Mouse (Mus musculus): ENCODE measurements around the gene Slc37a1.

Gene Slc37a1

DNA sequence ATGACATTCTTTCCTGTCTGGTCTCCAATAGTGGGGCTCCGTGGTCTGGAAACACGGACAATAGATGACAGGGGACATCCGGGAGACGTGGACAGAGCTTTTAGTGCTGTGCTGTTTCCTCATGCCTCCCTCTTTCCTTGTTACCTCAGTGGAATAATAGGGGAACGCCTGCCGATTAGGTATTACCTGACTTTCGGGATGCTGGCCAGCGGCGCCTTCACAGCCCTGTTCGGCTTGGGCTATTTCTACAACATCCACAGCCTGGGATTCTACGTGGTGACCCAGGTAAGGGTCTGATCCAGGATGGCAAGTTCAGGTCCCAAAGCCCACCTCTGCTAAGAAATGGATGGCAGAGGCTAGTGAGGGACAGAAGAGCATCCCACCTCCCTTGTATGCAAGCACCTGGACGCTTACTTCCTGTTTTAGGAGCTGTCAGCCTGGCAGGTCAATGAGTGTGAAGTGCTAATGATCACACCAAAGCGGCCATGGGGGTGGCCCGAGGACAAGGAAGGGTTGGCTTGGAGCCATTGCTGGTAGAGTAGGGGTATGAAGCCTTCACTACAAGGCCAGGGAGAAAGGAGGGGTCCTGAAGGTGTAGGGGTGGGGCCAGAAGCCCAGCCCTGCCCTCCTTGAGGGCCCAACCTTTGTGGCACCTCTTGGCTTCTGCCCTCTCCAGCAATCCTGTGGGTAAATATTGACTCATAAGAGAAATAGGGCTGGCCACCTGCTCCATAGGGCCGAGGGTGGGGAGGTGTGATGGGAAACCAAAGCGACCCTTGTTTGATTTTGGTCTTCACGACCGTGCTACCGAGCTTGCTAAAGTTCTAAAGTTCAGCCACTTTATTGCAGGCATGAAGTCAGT lies 32.5 kb downstream of the Slc37a1 start:
- DNase-seq (ENCODE audit: low spot score) = no peak

DNA sequence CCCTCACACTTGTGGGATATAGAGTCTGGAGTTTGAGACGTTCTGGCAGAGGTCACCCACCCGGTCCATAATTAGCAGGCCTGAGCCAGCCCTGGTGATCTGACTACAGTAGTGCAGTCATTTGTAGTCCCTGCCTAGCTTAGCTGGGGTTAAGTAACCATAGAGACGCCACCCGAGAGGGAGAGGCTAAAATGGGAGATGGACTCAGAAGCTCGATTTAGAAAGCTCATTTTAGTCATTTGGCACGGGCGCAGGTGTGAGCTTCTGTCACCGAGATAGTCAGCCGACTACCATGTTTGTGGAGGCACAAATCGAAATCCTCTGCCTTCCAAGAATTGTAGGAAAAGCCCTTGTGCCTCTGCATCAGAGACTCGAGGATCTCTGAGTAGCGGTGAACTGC lies 34.8 kb downstream of the Slc37a1 start:
- no peak for DNase-seq (ENCODE audit: low spot score)

DNA sequence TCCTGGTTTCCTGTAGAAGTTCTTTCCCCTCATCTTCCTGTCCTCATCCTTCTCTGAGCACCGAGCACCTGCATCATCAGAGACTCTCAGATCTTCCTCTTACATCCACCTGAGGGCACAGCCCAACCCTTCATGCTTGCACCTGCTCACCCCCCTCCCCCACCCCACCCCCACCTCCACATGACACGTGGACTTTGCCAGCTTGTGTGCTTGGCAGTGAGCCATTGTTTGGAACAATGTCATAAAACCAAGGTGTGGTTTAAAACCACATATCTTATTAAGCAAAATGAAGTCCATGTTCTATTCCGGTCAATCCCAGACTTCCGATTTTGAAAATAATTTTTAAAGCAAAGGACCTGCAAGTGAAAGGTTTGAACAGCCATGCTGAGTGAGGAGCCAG lies 35.9 kb downstream of the Slc37a1 start:
- DNase-seq (ENCODE audit: low spot score) = no peak

DNA sequence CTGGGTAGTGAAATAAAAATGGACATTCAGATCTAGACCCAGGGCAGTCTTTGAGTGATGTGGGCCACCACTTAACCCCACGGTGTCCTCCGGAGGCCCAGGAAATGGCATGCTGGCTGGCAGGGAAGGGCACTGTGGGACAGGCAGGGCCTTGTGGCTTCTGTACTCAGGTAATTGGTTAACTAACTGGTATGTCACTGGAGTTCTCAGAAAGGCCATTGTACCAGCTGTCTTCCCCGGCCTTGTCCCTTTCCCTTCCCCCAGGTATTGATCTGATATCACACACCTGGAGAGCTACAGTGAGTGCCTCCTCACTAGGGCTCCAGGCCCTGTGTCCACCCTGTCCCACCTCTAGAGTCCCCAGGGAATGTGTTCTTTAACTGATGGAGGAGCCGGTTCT lies 36.8 kb downstream of the Slc37a1 start:
- DNase-seq (ENCODE audit: low spot score) = no peak

DNA sequence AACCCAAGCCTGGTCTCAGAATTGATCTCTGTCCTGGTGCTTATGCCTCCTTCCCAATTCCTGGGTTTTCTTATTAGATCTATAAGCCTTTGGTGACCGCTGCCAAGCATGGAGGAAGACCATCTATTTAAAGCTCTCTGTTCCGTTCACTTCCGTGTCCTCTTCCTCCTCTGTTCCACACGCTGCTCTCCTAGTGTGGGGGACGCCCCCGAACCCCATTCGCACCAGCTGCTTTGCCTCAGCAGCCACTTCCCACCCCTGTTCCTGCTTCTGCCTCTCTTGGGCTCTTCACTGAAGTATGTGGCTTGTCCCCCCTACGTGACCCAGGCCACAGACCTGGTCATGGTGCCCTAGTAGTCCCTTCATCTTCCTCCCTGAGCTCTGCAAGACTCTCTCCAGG lies 37.6 kb downstream of the Slc37a1 start:
- no peak for DNase-seq (ENCODE audit: low spot score)

DNA sequence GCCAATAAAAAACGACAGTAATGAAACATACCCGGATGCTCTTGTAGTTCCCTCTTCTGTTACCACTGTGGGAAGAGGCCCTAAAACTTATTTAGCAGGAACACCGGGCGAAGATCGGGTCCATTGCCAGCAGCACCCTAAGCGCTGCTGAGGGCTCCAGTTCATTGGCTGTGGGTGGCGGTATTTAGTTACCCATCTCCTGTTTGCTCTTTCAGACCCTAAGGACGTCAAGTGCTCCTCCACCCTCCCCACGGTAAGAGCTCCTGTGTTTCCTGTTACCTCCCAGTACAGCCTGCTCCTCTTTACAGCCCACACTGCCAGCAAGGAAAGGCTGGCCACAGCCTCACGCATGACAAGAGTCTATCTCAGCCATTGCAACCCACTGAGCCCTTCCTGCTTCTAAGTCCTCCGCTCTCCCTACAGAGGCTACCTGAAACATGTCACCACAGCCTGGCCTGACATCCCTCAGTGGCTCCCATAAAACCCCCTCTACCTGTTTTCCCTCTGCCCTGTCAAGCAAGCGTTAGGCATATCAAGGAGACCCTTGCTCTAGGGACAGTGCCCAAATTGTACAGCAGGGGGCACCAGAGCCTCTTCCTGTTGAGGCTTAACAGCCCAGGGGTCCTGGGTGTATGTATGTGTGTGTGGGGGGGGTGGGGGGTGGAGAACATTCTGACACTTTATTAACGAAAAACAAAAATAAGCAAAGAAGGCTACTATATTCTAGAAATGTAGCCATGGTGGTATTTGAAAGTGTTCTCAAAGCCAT lies 39.0 kb downstream of the Slc37a1 start:
- peak; percentile 70 for DNase-seq (ENCODE audit: low spot score)

DNA sequence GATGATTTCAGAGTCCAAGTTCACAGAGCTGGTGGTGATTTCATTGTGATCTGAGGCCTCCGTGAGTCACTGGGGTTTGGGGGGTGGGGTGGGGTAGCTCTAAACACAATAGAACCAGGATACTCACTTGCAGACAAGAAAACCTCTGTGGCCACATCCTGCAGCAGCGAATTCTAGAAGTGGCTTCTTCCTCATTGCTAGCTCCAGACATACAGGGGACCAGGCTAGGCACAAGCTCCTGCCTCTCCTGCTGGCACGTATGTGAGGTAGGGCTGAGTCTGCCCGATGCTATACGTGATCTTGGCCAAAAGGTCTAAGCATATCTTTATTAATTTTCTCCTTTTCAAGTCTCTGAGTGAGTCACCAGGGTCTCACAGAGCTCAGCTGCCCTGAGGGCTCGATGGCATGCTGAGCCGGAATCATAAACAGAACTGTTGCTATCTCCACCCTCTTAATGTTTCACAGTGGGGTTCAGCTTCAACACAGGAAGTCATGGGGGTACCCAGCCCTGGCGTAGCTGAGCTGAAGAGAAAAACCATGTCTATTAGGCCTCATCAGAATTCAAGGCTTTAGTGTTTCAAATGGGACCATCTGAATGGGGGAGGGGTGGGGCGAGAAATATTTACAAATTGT lies 39.7 kb downstream of the Slc37a1 start:
- peak; percentile 81 for DNase-seq (ENCODE audit: low spot score)

DNA sequence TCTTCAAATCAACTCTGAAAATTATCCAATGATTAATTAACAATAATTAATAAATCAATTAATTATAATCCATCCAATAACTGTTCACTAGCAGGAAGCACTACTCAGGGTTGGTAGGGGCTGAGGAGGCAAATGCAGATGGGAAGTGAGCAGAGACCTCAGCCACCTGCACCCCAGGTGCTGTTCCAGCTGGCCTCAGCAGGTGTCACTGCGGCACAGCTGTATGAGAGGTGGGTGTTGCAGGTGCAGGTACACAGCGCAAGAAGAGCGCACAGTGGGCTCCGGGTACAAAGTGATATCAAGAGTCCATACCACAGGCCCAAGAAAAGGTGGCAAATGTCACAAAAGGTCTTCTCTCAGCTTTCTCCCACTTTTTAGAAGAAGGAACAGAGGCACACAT lies 41.9 kb downstream of the Slc37a1 start:
- DNase-seq (ENCODE audit: low spot score) = peak; percentile 37

DNA sequence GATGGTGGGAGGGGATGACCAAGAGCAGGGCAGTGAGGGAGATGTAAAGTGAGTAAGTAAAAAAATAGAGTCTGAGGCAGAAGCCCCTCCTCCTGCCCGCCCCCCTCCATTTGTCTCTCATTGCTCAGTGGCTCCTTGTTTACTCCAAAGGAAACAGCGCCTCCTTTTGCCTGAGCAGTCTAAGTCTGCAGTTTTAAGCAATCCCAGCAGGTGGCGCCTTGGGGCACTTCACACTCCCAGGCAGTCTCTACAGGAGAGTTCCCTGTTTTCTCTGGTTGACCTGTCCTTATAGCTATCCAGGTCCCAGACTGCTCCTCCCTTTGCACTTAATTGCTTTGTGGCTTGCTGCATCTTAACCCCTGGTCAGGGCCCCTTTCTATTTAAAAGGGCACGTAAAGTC lies 44.0 kb downstream of the Slc37a1 start:
- DNase-seq (ENCODE audit: low spot score) = peak; percentile 44

DNA sequence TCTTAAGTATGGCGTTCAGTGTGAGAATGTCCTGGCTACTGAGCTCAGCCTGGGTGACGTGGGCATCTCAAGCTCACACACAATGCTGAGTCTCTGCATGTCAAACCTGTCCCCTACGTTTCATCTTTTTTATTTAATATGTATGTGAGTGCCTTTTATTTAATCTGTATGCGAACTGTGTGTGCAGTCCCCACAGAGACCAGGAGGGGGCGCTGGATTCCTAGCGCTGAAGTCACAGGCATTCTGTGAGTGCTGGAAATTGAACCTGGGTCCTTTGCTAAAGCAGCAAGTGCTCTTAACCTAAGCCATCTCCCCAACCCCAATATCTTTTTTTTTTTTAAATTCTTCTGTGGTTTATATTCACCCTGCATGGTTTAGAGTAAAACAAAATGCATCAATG lies 44.7 kb downstream of the Slc37a1 start:
- no peak for DNase-seq (ENCODE audit: low spot score)

DNA sequence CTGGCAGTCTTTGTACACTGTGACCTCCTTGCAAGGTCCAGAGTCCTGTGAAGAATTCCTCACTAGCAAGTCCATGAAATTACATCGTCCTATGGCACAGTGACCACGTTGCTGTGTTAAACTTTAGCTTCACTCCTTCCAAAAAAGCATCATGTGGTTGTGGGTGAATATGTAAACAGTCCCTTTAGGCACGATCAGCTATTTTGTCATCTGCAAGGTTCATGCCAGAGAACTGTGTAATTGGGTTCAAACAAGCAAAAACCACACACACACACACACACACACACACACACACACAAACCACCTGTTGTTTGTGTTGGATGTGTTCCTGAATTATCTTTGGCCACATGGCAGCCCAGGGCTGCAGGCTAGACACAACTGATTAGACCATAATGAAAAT lies 45.3 kb downstream of the Slc37a1 start:
- DNase-seq (ENCODE audit: low spot score) = no peak

DNA sequence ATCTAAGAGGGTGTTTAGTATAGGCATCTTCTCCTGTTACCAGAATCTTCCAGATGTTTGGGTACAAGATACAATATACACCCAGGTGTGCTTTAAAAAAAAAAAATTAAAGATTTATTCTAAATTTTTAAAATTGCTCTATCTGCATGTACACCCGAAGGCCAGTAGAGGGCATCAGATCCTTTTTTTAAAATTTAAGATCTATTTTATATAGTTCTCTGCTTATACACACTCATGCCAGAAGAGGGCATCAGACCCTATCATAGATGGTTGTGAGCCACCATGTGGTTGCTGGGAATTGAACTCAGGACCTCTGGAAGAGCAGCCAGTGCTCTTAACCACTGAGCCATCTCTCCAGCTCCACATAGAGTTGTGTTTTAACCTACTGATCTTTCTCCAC lies 45.7 kb downstream of the Slc37a1 start:
- peak; percentile 30 for DNase-seq (ENCODE audit: low spot score)

DNA sequence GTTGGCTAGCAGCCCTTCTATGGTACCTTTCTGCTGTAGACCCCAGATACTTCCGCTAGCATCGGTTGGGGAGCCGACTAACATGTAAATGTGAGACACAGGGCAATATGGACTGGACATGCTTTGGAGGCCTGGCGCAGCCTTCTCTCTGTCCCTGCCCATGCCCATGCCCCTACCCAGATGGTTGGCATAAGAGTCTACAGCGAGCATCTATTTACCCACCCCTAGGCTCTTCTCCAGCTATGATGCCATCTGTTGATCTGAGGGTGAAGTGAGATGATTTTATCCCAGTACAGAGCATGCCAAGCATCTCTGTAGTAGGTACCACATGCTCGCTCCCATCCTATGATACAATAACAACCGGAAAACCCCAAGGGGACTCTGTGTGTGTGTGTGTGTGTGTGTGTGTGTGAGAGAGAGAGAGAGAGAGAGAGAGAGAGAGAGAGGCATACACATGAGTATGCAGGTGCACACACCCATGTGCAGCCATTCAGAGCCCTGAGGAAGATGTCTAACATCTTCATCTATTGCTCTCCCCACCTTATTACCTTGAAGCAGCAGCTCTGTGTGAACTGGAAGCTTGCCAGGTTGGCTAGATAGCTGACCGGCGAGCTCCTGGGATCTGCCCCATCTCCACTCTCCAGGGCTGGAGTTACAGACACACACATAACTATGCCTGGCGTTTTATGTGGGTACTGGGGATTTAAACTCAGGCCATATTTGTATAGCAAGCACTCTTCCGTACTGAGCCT lies 48.1 kb downstream of the Slc37a1 start:
- no peak for DNase-seq (ENCODE audit: low spot score)

DNA sequence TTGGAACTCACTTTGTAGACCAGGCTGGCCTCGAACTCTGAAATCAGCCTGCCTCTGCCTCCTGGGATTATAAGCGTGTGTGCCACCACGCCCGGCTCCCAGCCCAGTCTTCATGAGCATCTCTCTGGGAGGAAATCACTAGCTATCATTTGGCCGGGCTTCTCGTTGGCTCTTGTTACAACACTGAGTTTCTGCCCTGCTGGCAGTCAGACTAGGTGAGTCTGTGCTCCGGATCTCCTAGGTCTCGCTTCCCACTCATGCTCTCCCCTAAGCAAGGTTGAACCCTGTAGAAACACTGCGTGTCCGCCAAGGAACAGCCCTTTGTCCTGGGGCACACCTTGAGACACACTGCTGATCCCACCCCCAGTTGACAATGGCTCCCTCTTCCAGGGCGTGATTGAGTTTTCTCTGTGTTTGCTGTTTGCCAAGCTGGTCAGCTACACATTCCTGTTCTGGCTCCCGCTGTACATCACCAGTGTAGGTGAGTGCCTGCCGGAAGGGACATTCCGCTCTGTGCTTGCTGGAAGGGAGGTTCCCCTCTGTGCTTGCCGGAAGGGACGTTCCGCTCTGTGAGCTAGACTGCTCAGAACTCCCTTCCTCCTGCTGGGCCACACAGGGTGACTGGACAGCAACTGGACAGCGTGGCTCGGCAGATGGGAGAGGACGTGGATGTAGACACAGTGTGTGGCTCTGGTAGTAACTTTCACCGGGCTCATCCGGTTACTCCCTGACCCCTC lies 48.9 kb downstream of the Slc37a1 start:
- DNase-seq (ENCODE audit: low spot score) = no peak

DNA sequence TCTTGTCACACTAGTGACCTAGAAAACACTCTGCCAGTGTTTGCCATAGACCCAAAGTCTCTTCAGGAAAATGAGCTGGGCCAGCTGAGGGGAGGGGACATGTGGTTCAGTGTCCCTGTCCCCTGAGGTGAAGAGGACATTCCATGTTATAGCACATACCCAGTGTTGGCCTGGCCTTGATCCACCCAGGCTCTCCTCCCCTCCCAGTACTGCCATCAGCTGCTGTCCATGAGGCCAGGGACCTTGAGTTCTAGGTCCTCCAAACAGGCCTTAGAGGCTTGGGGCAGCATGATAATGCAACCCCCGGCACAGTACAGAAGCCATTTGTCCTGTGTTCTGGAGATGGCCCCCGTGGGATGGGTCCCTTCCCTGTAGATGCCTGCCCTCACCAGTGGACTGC lies 53.2 kb downstream of the Slc37a1 start:
- no peak for DNase-seq (ENCODE audit: low spot score)

DNA sequence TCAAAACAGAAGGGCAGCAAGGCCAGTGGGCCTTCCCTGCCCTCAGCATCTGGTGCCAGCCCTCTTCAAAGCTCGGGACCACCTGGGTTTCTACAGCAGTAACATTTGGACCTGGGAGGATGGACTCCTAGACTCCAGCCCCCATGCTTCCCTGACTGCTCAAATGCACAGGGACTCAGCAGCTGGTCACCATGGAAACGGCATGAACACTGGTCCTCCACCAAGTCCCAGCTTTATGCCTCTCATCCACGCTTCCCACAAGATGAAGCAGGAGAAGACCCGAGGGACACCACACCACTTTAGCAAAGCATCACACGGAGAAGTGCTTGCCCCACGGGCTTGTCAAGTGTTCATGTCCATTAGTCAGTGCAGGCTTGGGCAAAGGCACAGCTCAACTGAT lies 55.6 kb downstream of the Slc37a1 start:
- DNase-seq (ENCODE audit: low spot score) = no peak

DNA sequence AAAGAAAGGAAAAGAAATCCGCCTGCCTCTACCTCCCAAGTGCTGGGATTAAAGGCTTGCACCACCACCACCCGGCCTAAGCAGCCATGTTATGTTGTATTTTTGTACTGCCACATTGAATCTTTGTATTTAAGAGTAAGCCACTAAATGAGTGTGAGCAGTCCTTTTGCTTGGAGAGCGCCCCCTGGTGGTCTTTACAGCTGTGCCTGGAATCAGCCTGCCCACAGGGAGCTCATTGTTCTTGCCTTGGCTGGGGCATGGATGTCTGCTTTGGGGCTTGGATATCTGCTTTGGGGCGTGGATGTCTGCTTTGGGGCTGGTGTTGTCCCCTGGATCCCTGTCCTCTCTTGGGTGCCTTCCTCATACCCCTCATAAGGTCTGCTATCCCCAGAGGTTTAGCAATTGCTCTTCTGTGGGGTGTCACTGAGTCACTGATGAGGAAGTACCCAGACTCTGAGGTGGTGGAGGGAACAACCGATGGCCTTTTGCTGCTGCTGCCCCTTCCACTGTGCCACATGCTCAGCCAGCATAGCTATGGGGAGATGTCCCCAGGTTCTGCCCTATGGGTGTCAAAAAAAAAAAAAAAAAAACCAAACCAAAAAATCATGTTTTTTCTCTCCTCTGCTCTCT lies 57.7 kb downstream of the Slc37a1 start:
- peak; percentile 77 for DNase-seq (ENCODE audit: low spot score)

DNA sequence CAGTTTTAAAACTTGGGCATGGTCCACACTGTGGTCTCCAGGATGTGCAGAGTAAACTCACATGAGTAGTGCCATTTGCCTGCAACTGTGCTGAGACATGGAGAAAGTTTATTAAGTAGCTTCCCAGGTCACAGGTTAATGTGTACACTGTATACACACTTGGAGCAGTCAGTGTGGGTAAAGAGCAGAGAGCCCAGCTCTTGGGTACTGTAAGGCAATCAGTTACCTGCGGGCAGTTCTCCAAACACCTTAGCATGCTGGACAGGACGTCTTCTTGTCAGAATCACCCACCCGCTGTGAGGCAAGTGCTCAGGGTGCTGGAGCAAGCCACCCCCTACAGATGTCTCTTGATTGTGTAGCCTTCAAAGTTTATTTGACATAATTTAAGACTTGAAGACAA lies 58.2 kb downstream of the Slc37a1 start:
- no peak for DNase-seq (ENCODE audit: low spot score)

DNA sequence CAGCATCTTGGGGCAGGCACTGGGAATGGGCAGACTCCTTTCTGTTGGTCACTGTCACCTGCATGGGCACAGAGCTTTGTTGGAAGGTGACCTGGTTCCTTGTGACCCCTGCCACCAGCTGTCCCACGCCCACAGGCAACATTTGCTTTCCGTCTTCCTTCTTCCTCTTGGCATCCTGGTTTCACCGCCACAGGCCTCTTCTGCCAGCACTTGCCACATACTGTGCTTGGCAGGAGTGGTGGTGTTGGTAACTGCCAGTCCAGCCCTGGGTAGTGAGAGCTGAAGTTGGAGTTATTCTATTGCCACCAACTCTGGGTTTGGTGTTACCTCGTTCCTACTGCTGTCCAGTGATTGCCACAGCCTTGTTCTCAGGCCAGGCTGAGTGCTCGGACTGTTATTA lies 61.5 kb downstream of the Slc37a1 start:
- no peak for DNase-seq (ENCODE audit: low spot score)

DNA sequence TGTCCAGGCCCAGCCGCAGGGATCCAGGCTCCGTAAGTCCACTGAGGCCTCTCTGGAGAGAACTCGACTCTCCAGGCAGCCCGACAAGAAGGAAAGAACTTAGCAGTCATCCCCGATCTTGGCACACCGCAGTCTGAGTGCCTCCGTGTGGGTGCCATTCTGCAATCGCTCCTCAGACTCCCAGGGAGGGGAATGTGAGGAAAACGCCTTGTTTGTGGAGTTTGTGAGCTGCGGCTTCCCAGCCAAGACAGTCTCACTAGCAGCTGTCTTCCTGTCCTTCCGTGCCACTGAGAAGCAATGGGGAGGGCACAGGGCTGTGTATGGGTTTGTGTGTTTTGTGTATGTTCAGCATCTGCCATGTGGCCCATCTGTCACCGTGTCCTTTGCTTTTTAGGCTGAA lies 62.8 kb downstream of the Slc37a1 start:
- DNase-seq (ENCODE audit: low spot score) = no peak

DNA sequence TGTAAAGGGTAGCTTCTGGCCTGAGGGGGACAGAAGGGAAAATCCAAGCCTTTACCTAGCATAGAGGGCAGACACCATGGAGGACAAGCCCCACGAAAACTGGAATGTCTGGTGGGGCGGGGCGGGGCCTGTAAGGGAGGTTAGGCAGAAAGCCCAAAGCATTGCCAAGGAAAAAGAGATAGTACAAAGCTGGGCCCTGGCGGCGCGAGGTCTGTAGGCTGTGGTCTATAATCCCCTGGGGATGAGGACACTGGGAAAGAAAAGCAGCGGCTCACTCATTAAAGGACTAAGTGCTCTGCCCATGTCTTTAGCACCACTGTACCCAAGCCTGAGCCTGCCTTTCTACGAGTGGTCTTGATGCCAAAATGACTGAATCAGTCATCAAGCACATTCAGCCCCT lies 65.4 kb downstream of the Slc37a1 start:
- DNase-seq (ENCODE audit: low spot score) = no peak

Data from T-cell, adult 2 months (primary cell).